Mouse (Mus musculus) splenic B cell, adult 2 months (primary cell): ENCODE results near the gene Usp6nl.

ENCODE experiments used
- DNase-seq: peaks from one replicate; pipeline ENCODE4 v3.0.0-alpha.2; 2011; ENCODE audit warnings: low read depth, low spot score
- H3K27me3 ChIP-seq: 2 replicates; pipeline ENCODE4 v1.6.1; 2012; ENCODE audit warnings: mild to moderate bottlenecking, low read length, moderate library complexity, mixed read lengths; ENCODE audit not compliant: control insufficient read depth, poor library complexity, insufficient read depth, severe bottlenecking
- H3K36me3 ChIP-seq: 2 replicates; pipeline ENCODE4 v1.6.1; 2012; ENCODE audit warnings: mild to moderate bottlenecking, low read length, moderate library complexity, mixed read lengths; ENCODE audit not compliant: control insufficient read depth, poor library complexity, insufficient read depth, severe bottlenecking

The Usp6nl gene

DNA sequence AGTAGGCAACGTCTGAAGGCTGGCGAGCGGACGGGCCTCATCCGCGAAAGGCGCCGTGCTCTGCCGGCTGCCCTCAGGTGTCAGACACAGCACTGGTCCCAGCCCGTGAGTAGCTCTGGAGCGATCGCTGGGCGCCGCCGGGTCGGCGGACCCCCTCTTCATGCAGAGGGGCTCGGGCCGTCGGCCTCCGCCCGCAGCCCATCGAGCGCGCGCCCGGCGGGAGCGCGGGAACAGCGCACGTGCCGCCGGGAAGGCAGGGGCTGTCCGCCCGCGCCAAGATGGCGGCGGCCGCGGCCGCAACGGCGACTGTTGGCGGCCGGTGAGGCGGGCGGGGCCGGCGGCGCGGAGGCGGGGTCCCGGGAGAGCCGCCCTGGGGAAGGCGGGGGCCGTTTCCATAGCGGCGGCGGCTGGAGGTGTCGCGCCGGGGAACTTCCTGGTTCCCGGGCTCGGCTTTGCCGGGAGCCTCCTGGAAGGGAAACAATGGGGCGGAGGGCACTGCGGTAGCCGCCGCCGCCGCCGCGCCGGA, at the start of gene Usp6nl:
Gene Usp6nl (plus strand): TSS at position 292 of the 526 bp plus-strand sequence.
- DNase-seq = peak; percentile 80
- H3K27me3 ChIP-seq = no peaks in the 10 kb centered on the region

DNA sequence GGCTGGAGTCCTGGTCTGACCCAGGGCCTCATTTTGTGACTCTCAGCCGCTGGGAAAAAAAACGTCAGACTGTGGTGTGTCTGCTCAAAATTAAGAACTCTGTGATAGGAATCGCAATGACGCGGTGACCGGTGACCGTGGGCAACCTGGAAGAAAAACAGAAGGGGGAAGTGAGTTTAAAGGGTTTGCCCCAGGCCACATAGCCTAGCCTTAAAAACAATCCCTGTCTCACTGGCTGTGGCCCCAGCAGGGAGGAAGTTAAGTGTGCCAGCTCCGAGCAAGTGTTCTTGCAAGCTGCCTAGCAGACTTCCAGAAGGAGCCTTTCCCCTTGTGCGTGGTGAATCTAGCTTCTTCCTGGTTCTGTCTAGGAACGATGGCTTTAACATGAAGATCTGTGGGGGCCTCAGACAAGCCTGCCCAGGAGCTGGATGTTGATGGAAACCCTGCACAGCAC, 49.0 kb upstream of the Usp6nl start:
- no peaks in the 10 kb centered on the region for H3K36me3 ChIP-seq
- DNase-seq = peak; percentile 76
- no peaks in the 10 kb centered on the region for H3K27me3 ChIP-seq

More for the DNA sequence above, at the start of gene Usp6nl:
- no peaks in the 10 kb centered on the region for H3K36me3 ChIP-seq

DNA sequence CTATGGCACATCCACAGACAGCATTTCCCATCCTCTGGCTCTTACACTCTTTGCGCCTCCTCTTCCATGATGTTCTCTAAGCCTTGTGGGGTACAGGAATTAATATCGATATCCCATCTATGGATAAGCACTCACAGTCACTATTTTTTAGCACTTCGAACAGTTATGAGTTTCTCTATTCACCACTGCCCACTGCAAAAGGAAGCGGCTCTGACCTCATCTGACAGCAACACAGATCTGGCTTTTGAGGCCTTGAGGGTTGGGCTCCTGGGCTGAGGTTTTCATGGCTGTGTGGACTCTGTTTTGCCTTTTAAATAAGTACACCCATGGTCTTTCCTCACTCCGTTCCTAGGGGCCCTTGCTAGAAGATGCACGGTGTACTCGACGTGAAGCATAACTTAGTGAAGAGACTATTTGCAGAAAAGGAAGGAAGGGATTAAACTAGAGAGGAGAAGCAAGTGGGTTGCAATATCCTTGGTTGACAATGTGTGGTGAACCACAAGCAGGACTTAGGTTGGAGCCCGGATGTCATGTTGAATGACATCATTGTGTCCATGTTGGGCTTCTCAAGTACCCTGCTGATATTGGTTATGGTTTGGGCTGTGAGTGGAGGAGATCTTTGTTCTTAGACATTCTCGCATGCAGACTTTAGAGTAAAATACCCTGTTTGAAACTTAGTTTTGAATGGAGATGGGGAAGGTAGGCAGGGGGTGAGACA, 43.5 kb upstream of the Usp6nl start:
- DNase-seq = peak; percentile 49
- H3K27me3 ChIP-seq = no peaks in the 10 kb centered on the region
- H3K36me3 ChIP-seq = no peaks in the 10 kb centered on the region

DNA sequence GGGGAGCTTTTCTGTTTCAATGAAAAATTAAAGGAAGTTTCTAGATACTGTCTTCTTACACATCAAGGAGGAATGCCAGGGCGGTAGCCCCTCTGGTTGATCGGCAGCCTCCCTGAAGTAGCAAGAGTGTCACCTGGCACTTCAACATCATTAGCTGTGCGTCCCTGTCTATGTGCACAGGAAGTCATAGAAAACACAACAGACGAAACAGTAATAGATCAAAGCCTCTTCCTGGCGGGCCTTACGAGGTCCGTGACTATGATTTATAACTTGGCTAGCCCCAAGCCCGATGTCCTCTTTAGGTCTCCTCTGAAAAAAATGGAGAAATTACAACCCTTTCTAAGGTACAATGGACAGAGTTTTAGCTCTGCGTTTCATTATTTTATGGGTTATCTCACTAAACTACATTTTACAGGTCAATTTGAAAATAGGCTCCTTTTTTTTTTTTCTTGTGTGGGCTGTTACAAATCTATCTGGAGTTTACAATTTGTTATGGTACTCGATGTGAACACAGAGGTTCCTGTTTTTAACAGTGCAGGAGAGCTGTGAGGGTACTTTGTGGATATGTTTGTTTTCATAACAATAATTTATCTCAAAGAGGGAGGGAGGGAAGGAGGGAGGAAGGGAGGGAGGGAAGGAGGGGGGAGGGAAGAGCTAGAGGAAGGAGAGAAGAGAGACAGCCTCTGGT, 42.7 kb upstream of the Usp6nl start:
- H3K36me3 ChIP-seq = no peaks in the 10 kb centered on the region
- DNase-seq = no peak
- no peaks in the 10 kb centered on the region for H3K27me3 ChIP-seq

DNA sequence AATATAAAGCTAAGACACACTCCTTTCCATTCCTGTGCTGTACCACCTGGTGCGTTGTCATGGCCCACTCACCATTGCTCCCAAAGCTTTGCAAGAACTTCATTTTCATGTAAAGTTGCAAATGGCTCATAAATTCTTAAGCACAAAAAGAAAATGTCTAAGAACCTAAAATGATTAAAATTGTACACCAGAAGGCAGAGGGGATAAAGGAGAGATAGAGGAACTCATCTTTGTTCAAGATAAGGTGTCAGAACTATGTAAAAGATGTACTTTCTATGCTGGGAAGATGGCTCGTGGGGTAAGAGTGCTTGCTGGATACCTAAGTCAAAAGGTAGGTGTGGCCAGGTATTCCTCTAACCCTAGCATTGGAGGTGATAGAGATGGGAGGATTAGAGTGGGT, 38.9 kb upstream of the Usp6nl start:
- no peaks in the 10 kb centered on the region for H3K27me3 ChIP-seq
- H3K36me3 ChIP-seq = no peaks in the 10 kb centered on the region
- no peak for DNase-seq

DNA sequence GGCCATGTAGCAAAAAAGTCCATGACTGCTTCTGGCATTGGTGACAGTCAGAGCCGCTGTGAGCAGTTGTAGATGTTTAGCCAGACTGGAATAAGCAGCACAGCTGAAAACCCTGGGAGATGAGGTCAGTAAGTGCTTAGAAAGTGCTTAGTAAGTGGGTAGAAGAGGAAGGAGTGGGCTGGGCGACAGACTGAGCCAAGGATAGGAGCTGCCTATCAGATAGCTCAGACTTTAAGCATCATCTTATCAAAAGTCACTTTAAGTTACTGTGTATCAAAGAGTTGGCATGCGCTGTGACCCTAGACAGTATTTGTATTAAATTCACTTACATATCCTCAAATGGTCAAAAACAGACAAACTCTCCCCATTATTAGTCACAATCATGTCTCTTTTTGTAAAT, 37.7 kb upstream of the Usp6nl start:
- no peak for DNase-seq
- no peaks in the 10 kb centered on the region for H3K36me3 ChIP-seq
- no peaks in the 10 kb centered on the region for H3K27me3 ChIP-seq

DNA sequence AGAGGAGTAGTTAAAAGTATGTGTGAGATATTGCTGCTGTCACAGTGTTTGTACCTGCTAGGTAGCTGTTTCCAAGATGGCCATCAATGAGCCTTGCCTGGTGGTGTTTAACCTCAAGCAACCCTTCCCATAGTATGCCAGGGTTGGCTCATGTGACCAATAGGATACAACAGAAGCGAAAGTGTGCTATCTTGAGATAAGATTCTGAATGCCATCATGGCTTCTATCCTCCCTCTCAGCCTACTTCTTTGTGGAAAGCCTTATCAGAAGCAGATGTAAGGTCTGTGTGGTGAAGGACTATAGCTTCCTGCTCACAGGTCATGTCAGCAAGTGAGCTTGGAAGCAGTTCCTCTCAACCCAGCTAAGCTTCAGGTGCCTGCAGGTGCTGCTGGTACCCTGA, 36.7 kb upstream of the Usp6nl start:
- no peaks in the 10 kb centered on the region for H3K27me3 ChIP-seq
- DNase-seq = no peak
- no peaks in the 10 kb centered on the region for H3K36me3 ChIP-seq

DNA sequence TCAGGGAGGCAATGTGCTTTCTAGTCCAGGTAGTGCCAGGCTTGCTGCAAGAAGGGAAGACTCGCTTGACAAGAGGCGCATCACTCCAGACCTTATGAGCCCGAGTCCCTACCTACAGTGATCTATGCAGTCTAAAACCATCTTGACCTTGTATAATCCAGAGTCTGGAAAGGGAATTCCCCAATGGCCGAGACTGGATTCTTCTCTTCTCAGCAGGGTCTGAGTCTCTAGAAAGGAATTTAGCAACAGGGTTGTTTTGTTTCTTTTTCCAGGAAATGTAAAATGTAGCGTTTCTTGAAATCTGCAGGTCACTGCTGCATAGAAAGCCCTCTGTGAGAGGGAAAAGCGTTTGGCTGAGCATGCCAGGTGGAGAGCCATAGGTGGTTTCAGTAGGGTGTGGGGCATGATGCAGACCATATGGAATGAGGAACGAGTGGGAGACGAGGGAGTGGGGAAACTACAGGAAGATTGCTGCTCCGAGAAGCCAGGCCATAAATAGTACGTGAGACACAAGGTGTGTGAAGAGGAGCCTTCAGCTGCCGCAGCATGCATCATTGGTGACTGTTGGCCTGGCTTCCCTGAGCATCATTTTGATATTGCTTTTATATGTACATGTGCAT, 28.5 kb upstream of the Usp6nl start:
- no peak for DNase-seq
- Histone ChIP-seq H3K36me3 (no peaks in the 10 kb centered on the region), H3K27me3 (no peaks in the 10 kb centered on the region)

DNA sequence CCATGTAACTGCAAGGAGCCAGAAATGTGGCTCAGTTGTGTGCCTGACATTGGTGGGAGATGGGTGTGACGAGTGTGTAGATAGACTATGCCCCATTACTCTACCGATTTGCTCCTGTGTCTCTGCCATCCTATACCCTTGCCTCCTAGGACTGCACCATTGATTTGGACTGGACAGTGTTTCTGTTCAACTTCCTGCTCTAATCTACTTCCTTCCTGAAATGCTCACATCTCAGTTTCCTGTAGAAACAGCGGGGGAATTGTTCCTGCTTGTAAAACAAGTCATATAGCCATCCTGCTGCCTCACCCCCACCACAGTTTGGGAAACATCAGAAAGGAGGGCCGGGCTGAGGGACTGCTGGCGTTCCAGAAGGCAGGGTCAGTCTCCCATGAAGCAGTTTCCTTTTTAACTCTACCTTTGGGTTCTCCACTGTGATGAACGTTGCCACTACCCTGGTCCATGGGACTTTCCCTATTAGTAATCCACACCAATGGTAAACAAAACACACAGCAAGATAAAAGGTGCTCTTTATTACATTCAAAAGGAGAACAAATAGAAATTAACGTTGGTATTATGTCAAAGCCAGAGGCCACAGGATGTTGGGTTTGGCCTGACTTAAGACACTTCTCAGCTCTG, 27.4 kb upstream of the Usp6nl start:
- no peaks in the 10 kb centered on the region for H3K27me3 ChIP-seq
- no peaks in the 10 kb centered on the region for H3K36me3 ChIP-seq
- DNase-seq = peak; percentile 44

DNA sequence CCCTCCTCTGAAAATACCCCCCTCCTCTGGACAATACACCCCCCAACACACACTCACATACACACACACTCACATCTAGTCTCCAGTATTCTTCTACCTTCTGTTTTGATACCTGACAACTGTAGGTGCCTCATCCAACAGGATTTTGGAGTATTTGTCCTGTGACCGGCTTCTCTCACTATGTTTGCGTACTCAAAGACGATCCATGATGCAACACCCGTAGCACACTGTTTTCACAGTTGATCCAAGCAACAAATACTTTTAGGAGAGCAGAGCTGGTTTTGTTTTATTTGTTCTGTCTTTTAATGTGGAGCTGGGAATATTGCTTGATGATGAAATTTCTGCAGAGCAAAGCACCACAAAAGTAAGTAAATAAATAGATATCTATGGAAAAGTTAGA, 17.7 kb upstream of the Usp6nl start:
- no peaks in the 10 kb centered on the region for H3K27me3 ChIP-seq
- H3K36me3 ChIP-seq = no peaks in the 10 kb centered on the region
- no peak for DNase-seq

DNA sequence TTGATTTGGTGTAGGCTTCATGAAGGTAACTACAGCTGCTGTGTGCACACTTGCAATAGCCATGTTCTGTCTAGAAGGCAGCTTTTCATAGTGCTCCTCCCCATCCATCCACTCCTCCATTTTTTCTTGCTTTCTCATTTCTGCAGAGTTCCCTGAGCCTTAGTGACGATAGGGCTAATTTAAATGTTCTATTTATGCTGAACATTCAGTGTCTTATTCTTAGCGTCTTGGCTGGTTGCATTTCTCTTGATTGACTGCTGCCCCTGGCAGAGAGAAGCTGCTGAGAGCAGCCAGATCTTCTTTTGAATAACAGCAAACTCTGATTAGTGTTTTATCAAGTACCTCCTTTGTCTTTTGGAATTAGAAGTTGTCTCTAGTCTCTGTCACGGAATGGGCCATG, 15.6 kb upstream of the Usp6nl start:
- DNase-seq = no peak
- no peaks in the 10 kb centered on the region for H3K27me3 ChIP-seq
- H3K36me3 ChIP-seq = no peaks in the 10 kb centered on the region

DNA sequence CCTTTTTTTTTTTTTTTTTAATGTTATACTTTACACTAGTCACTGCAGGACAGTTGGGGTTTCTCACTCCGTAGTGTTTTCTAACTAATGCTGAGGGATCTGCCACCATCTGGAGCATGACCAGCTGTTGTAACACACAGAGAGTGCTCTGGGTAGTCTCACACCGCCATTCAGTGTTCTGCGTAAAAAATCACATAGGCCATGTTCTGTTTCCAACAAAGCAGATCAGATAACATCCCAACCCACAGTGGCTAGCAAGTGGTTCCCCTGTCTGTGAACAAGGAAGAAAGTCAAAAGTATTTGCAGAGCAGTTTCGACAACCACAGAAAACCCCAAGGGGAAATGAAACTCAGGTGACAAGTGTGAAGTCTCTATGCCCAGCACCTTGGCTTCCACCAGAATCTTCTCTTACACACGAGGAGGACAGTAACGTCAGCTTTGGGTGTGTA, 13.1 kb upstream of the Usp6nl start:
- H3K27me3 ChIP-seq = no peaks in the 10 kb centered on the region
- peak; percentile 95 for DNase-seq
- H3K36me3 ChIP-seq = no peaks in the 10 kb centered on the region

DNA sequence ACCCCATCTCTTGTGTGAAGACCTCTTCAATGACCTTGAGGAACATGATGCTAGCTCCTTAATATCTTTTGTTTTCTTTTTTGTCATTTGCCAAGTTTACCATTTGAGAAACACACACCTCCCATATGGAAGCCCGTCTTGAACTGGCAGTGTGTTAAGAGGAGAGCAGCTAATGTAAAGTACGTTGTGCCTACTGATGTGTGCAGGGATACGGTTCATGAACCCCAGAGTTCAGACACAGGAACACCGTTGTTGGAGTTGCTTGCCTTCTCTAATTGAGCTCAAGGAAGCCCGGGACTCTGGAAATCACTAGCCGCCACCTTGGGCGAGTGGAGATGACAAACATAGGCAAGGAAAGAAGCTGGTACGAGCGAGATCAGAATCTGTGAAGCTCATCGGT, 9.7 kb upstream of the Usp6nl start:
- Histone ChIP-seq H3K27me3 (no peaks in the 10 kb centered on the region), H3K36me3 (no peaks in the 10 kb centered on the region)
- no peak for DNase-seq

DNA sequence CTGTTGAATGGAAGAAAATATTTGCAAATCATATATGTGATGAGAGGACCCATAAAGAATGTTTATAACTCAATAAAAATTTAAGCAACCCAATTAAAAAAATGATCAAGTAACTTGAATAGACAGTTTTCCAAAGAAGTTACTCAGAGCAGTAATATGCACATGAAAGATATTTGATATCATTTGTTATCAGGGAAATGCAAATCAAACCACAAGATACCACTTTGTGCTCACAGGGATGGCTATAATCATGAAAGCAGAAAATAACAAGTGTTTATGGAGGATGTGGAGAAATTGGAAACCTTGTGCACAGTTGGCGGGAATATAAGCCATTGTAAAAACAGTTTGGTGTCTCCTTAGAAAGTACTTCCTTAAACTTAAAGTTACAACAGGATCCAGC, 8.7 kb upstream of the Usp6nl start:
- no peak for DNase-seq
- no peaks in the 10 kb centered on the region for H3K27me3 ChIP-seq
- H3K36me3 ChIP-seq = no peaks in the 10 kb centered on the region

DNA sequence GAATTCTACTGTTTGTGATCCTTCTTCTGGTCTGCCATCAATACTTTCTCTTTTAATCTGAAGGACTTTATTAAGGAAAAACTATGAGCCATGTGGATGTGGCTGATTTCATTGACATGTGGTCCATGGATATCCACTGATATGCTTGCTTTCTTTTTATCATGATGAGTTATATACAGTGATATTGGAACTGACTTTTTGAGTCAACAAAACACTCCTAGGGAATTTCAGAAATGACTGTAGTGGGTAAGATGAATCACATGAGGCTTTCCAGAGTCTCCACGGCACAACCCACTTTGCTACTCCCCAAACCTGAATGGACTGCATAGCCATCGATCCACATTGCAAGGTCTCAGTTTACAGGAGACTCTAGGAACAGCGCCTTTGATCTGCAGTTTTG, 2.3 kb upstream of the Usp6nl start:
- DNase-seq = no peak
- Histone ChIP-seq H3K27me3 (no peaks in the 10 kb centered on the region), H3K36me3 (no peaks in the 10 kb centered on the region)
